Mouse (Mus musculus): ENCODE results near the gene Slc35f6.
A peak's percentile ranks its signal among the peaks of the same experiment; 100 is the strongest.
"Not testable (repeated sequence)": the region's sequence is repeated elsewhere in the genome, so short reads cannot be mapped to it uniquely, and the experiment has no call there.

The Slc35f6 gene

GRCm38 (mm10) chr5:30660813-30661212, 13.1 kb downstream of the Slc35f6 start:
- no peak for DNase-seq

GRCm38 (mm10) chr5:30665360-30665759, 17.6 kb downstream of the Slc35f6 start:
- no peak for DNase-seq

- DNase-seq: peak; percentile 74
These were observed 18.2 kb downstream of the Slc35f6 start for GRCm38 (mm10) chr5:30665968-30666367.

GRCm38 (mm10) chr5:30666391-30667195, 18.9 kb downstream of the Slc35f6 start, which contains the start of gene Cenpa:
Cenpa (plus strand) TSS chr5:30666777.
- peak; percentile 97 for DNase-seq

GRCm38 (mm10) chr5:30667215-30667614, 19.5 kb downstream of the Slc35f6 start:
- no peak for DNase-seq

GRCm38 (mm10) chr5:30667686-30668085, 20.0 kb downstream of the Slc35f6 start:
- no peak for DNase-seq

GRCm38 (mm10) chr5:30668637-30669495, 21.1 kb downstream of the Slc35f6 start:
- DNase-seq: no peak

- DNase-seq: no peak
These were observed 21.7 kb downstream of the Slc35f6 start for GRCm38 (mm10) chr5:30669496-30669830.

- no peak for DNase-seq
These were observed 22.4 kb downstream of the Slc35f6 start for GRCm38 (mm10) chr5:30670091-30670490.

GRCm38 (mm10) chr5:30674001-30674400, 26.3 kb downstream of the Slc35f6 start:
- no peak for DNase-seq

- no peak for DNase-seq
These were observed 29.1 kb downstream of the Slc35f6 start for GRCm38 (mm10) chr5:30676800-30677199.

GRCm38 (mm10) chr5:30678069-30678468, 30.3 kb downstream of the Slc35f6 start:
- DNase-seq: not testable (repeated sequence)

GRCm38 (mm10) chr5:30678722-30679296, 31.1 kb downstream of the Slc35f6 start:
- no peak for DNase-seq

GRCm38 (mm10) chr5:30679593-30679992, 31.9 kb downstream of the Slc35f6 start:
- no peak for DNase-seq

- DNase-seq: no peak
These were observed 34.2 kb downstream of the Slc35f6 start for GRCm38 (mm10) chr5:30681970-30682369.

- no peak for DNase-seq
These were observed 35.4 kb downstream of the Slc35f6 start for GRCm38 (mm10) chr5:30682967-30683600.

GRCm38 (mm10) chr5:30683993-30684392, 36.3 kb downstream of the Slc35f6 start:
- DNase-seq: no peak

GRCm38 (mm10) chr5:30686781-30687180, 39.0 kb downstream of the Slc35f6 start:
- DNase-seq: no peak

- DNase-seq: no peak
These were observed 52.7 kb downstream of the Slc35f6 start for GRCm38 (mm10) chr5:30700361-30701000.

GRCm38 (mm10) chr5:30701373-30701772, 53.6 kb downstream of the Slc35f6 start:
- DNase-seq: not testable (repeated sequence)

- no peak for DNase-seq
These were observed 54.1 kb downstream of the Slc35f6 start for GRCm38 (mm10) chr5:30701866-30702265.
